Mouse (Mus musculus) ovary, postnatal 10 days (tissue): ENCODE data around the gene Trim34b.
"Not testable (repeated sequence)": the region's sequence is repeated elsewhere in the genome, so short reads cannot be mapped to it uniquely, and the experiment has no call there.

ENCODE experiments used
- DNase-seq: peaks from one replicate; pipeline ENCODE4 v3.0.0; 2022; ENCODE audit warnings: low spot score

The Trim34b gene

GRCm38 (mm10) chr7:104329171-104329570, at the start of gene Trim34b:
Trim34b (plus strand) TSS chr7:104329471.
- not testable (repeated sequence) for DNase-seq

GRCm38 (mm10) chr7:104287576-104288443, 41.5 kb upstream of the Trim34b start, which contains the start of gene Trim5:
Trim5 (minus strand) TSS chr7:104288094.
- DNase-seq, result not testable (repeated sequence)

GRCm38 (mm10) chr7:104290641-104291040, 38.6 kb upstream of the Trim34b start:
- DNase-seq, result no peak

- no peak for DNase-seq
These were observed 37.5 kb upstream of the Trim34b start for GRCm38 (mm10) chr7:104291638-104292400.

GRCm38 (mm10) chr7:104314796-104315353, 14.4 kb upstream of the Trim34b start:
- no peak for DNase-seq

- DNase-seq, result not testable (repeated sequence)
These were observed 13.7 kb upstream of the Trim34b start, which contains the start of gene Trim12a for GRCm38 (mm10) chr7:104315369-104316080. Trim12a (minus strand) TSS chr7:104315466.

GRCm38 (mm10) chr7:104322028-104322427, 7.2 kb upstream of the Trim34b start:
- no peak for DNase-seq

GRCm38 (mm10) chr7:104335547-104335946, 6.3 kb downstream of the Trim34b start:
- DNase-seq, result not testable (repeated sequence)

- not testable (repeated sequence) for DNase-seq
These were observed 11.5 kb downstream of the Trim34b start for GRCm38 (mm10) chr7:104340744-104341143.

GRCm38 (mm10) chr7:104348043-104348442, 18.8 kb downstream of the Trim34b start:
- DNase-seq, result not testable (repeated sequence)

- DNase-seq, result peak; percentile 15
These were observed 23.7 kb downstream of the Trim34b start, which contains the start of gene Trim12c for GRCm38 (mm10) chr7:104352717-104353599. Trim12c (minus strand) TSS chr7:104353362.

- DNase-seq, result no peak
These were observed 24.3 kb downstream of the Trim34b start for GRCm38 (mm10) chr7:104353600-104353967.

- no peak for DNase-seq
These were observed 37.1 kb downstream of the Trim34b start for GRCm38 (mm10) chr7:104366339-104366738.

- no peak for DNase-seq
These were observed 40.6 kb downstream of the Trim34b start, which contains the start of gene Trim30b for GRCm38 (mm10) chr7:104369736-104370414. Trim30b (minus strand) TSS chr7:104369884.
